Mouse (Mus musculus) myocyte (in vitro differentiated cells): ENCODE results near the gene St5.

ENCODE experiments used
- E2F4 ChIP-seq: IDR thresholded peaks from one replicate; pipeline ENCODE4 v1.6.1; 2011; ENCODE audit warnings: mild to moderate bottlenecking, control low read depth, moderate library complexity; ENCODE audit not compliant: insufficient read depth
- MYOD1 ChIP-seq, 3 experiments: IDR thresholded peaks; one replicate each; pipeline ENCODE4 v1.6.1; 2011; ENCODE audit warnings: control low read depth in 2 of 3, low read depth in 2 of 3, mild to moderate bottlenecking in 2 of 3, moderate library complexity in 1 of 3; ENCODE audit not compliant: insufficient read length in 2 of 3, control insufficient read depth in 1 of 3
- POLR2A ChIP-seq: IDR thresholded peaks from one replicate; pipeline ENCODE4 v1.6.1; 2011; ENCODE audit warnings: low read depth, mild to moderate bottlenecking, control low read depth, moderate library complexity; ENCODE audit not compliant: insufficient read length
- SRF ChIP-seq: IDR thresholded peaks from one replicate; pipeline ENCODE4 v1.6.1; 2011; ENCODE audit warnings: low read depth; ENCODE audit not compliant: control insufficient read depth, insufficient read length
- USF1 ChIP-seq: IDR thresholded peaks from one replicate; pipeline ENCODE4 v1.6.1; 2011; ENCODE audit warnings: low read depth, mild to moderate bottlenecking, control low read depth, moderate library complexity

- TF ChIP-seq MYOD1 (IDR thresholded peaks at IDR 0.05; ENCODE audit: control insufficient read depth in 1 of 3, insufficient read length in 2 of 3, low read depth in 2 of 3) (no peak), POLR2A (no peak), E2F4 (no peak), SRF (no peak), USF1 (no peak)
Observed at GRCm38 (mm10) chr7:109602022-109602421, 101.4 kb downstream of the St5 start.
